In the genomic region with DNA sequence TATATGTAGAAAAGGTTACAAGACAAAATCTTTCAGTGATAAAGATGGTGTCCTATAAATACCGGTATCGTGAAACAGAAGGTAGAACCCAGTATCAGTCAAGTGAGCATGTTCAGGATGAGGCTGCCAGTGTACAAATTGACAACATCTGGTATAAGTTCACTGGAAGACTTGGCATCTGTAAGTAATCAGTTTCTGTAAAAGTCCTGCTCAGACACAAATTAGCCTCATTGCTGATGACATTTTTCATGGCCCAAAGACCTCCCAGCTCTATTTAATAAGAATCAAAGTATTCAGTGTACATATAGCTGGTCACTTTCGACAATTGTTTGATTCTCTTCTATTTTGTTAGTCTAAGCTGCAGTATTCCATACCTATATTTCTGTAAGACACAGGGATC, we compare ENCODE assay signal across 27 mouse cellular contexts.
DNase-seq lines count a peak whose midpoint lies in the region; ATAC-seq lines count a peak whose summit lies in the region.
"Had no signal": no experiment of that assay in that cellular context is flagged by ENCODE, and none has a peak within 500 bp of the region (broad histone marks: within the 10 kb centered on the region; RNA-seq: fewer than 3 reads in every experiment).

No protein-coding gene starts in this region.

- 0 out of 2 replicates have a peak, but pooled peaks cover 3% of the 10 kb centered on the region for H3K4me1 ChIP-seq in limb, embryonic 11.5 days (ENCODE audit: control insufficient read depth, insufficient read depth, low read length)
- H3K4me1 ChIP-seq in limb, embryonic 10.5 days: peaks cover 44% of the 10 kb centered on the region
- H3K4me1 ChIP-seq: forebrain, embryonic 10.5 days; forebrain, embryonic 13.5 days; hindbrain, embryonic 12.5 days; hindbrain, embryonic 15.5 days; intestine, embryonic 15.5 days had no signal

- H3K36me3 ChIP-seq in limb, embryonic 11.5 days (ENCODE audit: control insufficient read depth, insufficient read depth, low read length): no peaks in the 10 kb centered on the region
- H3K36me3 ChIP-seq in limb, embryonic 10.5 days: no peaks in the 10 kb centered on the region
- H3K36me3 ChIP-seq: embryonic facial prominence, embryonic 12.5 days; forebrain, embryonic 10.5 days; G1E; hindbrain, embryonic 12.5 days; hindbrain, embryonic 15.5 days; intestine, embryonic 15.5 days had no signal

- H3K27ac ChIP-seq in limb, embryonic 11.5 days (replicated peaks; ENCODE audit: low read depth, low read length): no peak overlapping the region
- no peak overlapping the region for H3K27ac ChIP-seq in limb, embryonic 10.5 days
- H3K27ac ChIP-seq: embryonic facial prominence, embryonic 12.5 days; forebrain, embryonic 10.5 days; forebrain, embryonic 13.5 days; gastrocnemius, adult 2 months; hindbrain, embryonic 12.5 days; hindbrain, embryonic 15.5 days; intestine, embryonic 15.5 days had no signal

- 12% methylated on average over 3 of the region's 3 CpGs for WGBS in limb, embryonic 11.5 days
- WGBS in limb, embryonic 10.5 days: 29% methylated on average over 3 of the region's 3 CpGs

- peak; percentile 31; the same call in 1 of the 2 replicates for ATAC-seq in limb, embryonic 11.5 days (ENCODE audit: insufficient number of reproducible peaks, low FRiP score, low TSS enrichment, low read depth)
- ATAC-seq: forebrain, embryonic 13.5 days; forebrain, embryonic 16.5 days; intestine, embryonic 15.5 days had no signal

- no peak overlapping the region for H3K4me2 ChIP-seq in limb, embryonic 11.5 days (ENCODE audit: low read depth, severe bottlenecking)
- H3K4me2 ChIP-seq: embryonic facial prominence, embryonic 12.5 days; forebrain, embryonic 13.5 days; heart, embryonic 11.5 days; hindbrain, embryonic 12.5 days; hindbrain, embryonic 15.5 days; intestine, embryonic 15.5 days had no signal

- DNase-seq in limb, embryonic 11.5 days (ENCODE audit: low spot score): no peak
- DNase-seq in limb, embryonic 10.5 days (ENCODE audit: low spot score): no peak
- peak; percentile 20 for DNase-seq in embryo, embryonic 9.5 days (ENCODE audit: extremely low spot score)
- peak; percentile 71 for DNase-seq in forelimb bud, embryonic 11.5 days (ENCODE audit: low read depth, low spot score)
- no peak for DNase-seq in MN1 (ENCODE audit: low spot score)
- DNase-seq in urinary bladder, postnatal 10 days (ENCODE audit: low spot score): no peak
- DNase-seq in layer of hippocampus, postnatal 36 days: no peak
- DNase-seq: adrenal gland, adult 2 months; adrenal gland, postnatal 14 days; B cell, adult 2 months; cerebellum, adult 11 months; cerebellum, adult 2 months; cerebellum, adult 9-11 months; cerebellum, postnatal 25 days; gastrocnemius, adult 2 months; gastrocnemius, postnatal 14 days; heart, adult 11 months had no signal

- no peak overlapping the region for H3K4me3 ChIP-seq in limb, embryonic 11.5 days (ENCODE audit: low read depth, low read length)
- H3K4me3 ChIP-seq in limb, embryonic 10.5 days: no peak overlapping the region
- H3K4me3 ChIP-seq: embryonic facial prominence, embryonic 12.5 days; forebrain, embryonic 10.5 days; forebrain, embryonic 13.5 days; gastrocnemius, adult 2 months; hindbrain, embryonic 12.5 days; hindbrain, embryonic 15.5 days; intestine, embryonic 15.5 days had no signal

- H3K27me3 ChIP-seq in limb, embryonic 11.5 days (ENCODE audit: control insufficient read depth, insufficient read depth, low read length): no peaks in the 10 kb centered on the region
- H3K27me3 ChIP-seq in limb, embryonic 10.5 days (ENCODE audit: low read depth, poor library complexity, severe bottlenecking): no peaks in the 10 kb centered on the region
- H3K27me3 ChIP-seq: CH12.LX; embryonic facial prominence, embryonic 12.5 days; forebrain, embryonic 13.5 days; hindbrain, embryonic 12.5 days; hindbrain, embryonic 15.5 days; intestine, embryonic 15.5 days had no signal

- H3K9ac ChIP-seq in limb, embryonic 11.5 days (ENCODE audit: low read length): no peak overlapping the region
- H3K9ac ChIP-seq: embryonic facial prominence, embryonic 12.5 days; forebrain, embryonic 13.5 days; hindbrain, embryonic 12.5 days; hindbrain, embryonic 15.5 days; intestine, embryonic 15.5 days had no signal

- no peaks in the 10 kb centered on the region for H3K9me3 ChIP-seq in limb, embryonic 11.5 days (ENCODE audit: control insufficient read depth, low read length)
- H3K9me3 ChIP-seq in limb, embryonic 10.5 days (replicated peaks): no peaks in the 10 kb centered on the region
- H3K9me3 ChIP-seq: embryonic facial prominence, embryonic 12.5 days; forebrain, embryonic 10.5 days; forebrain, embryonic 13.5 days; G1E; hindbrain, embryonic 12.5 days; hindbrain, embryonic 15.5 days; intestine, embryonic 15.5 days had no signal

Comparison
In these comparisons a context has a peak if more than half of its experiments do, and no peak if none do; other contexts are left out.
1. DNase-seq: peak in embryo, embryonic 9.5 days (single experiment) and forelimb bud, embryonic 11.5 days (single experiment); none in limb, embryonic 11.5 days (single experiment), limb, embryonic 10.5 days (single experiment), MN1 (single experiment), urinary bladder, postnatal 10 days (single experiment) and layer of hippocampus, postnatal 36 days (0 of 2).